Mouse (Mus musculus) C2C12 (cell line): ENCODE measurements around the gene Cspg5.

ENCODE experiments used
- CTCF ChIP-seq: IDR thresholded peaks from one replicate; pipeline ENCODE4 v1.5.1; 2011; ENCODE audit not compliant: control insufficient read depth, insufficient read depth, insufficient read length
- MAX ChIP-seq: IDR thresholded peaks from one replicate; pipeline ENCODE4 v1.6.1; 2011; ENCODE audit warnings: mild to moderate bottlenecking, control low read depth

GRCm38 (mm10) chr9:110287321-110287924 is 43.8 kb downstream of the Cspg5 start:
- TF ChIP-seq CTCF (no peak), MAX (no peak)
